Mouse (Mus musculus) cerebral cortex, adult 2 months (tissue): ENCODE results near the gene Lman2.

Source experiments
- WGBS: fragments of 180-500 bp; shearing (Covaris S2); methylation state at CpG from one replicate; pipeline ENCODE4 v1.1.7; 2018; 5-methylcytosine and 5-hydroxymethylcytosine counted together

Gene Lman2

DNA sequence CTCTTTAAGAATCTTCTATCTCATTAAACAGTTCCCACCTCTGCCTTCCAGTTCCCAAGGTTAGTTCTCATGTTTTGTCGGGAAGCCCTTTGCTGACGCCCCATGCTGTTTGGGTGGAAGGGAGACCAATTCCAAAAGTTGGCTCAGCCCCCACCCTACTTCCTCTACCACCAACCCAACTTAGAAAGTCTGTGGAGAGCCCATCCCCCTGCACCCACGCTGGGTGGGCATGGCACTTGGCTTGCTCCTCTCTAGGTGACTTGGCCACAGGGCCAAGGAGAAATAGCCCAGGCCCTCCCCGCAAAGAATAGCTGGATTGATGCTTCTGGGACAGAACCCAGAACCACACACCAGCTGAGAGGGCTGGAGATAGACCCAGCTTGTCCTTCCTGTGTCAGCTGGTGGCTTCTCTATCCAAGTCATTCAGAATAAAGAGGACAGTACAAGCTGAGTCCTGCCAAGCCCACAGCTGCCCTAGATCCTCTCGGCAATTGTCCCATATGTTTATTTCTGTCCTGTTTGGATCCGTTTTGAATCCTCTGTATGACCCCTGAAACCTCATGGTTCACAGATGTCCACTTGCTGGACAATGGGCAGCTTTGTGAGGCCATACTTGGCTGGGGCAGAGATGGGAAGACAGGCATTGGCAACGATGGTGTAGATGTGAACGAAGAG is 8.6 kb upstream of the Lman2 start:
- 49% methylated on average over 8 of the region's 8 CpGs for WGBS

DNA sequence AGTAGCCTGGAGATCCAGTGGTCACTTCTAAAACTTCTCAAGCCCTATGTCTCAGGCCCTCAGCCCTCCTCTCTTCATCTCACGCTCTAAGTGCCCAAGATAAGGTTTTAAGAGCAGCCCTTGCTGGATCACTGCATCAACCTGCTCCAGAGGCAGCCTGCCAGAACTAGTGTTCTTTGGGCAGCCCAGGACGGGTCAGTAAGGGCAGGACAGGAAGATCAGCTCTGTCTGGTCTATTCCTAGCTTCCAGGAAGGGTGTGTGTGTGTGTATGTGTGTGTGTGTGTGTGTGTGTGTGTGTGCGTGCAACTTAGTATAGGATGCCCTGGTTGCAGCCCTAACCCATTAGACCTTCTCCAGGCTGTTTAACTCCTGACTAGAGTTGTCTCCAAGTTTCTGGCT is 7.7 kb upstream of the Lman2 start:
- 76% methylated on average over 3 of the region's 3 CpGs for WGBS

DNA sequence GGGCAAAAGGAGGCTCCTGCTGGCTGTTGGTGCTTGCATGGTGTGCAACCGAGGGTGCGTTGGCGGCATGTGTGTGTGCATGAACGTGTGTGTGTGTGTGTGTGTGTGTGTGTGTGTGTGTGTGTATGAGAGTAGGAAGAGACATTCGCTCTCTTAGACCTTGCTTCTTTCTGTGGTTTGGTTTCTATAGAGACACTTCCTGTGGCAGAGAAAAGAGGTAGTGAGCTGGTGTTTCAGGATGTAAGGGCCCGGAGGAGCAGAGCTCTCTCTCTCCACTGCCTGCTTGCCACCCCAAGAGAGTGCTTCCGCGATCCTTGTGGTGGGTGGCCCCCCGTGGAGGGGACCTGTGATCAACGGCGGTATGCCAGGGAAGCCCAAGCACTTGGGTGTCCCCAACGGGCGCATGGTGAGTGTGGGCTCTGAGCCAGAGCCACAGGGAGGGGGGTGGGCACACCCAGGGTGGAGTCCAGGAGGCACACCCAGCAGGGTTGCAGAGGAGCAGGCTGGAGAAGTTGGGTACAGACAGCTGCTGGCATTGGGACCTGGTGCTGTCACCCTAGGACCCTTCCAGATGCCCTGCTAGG is 7.0 kb upstream of the Lman2 start, which contains the start of gene Rgs14:
TSS of gene Rgs14 (plus strand) at position 202 of the 584 bp plus-strand sequence.
- 25% methylated on average over 13 of the region's 13 CpGs for WGBS

DNA sequence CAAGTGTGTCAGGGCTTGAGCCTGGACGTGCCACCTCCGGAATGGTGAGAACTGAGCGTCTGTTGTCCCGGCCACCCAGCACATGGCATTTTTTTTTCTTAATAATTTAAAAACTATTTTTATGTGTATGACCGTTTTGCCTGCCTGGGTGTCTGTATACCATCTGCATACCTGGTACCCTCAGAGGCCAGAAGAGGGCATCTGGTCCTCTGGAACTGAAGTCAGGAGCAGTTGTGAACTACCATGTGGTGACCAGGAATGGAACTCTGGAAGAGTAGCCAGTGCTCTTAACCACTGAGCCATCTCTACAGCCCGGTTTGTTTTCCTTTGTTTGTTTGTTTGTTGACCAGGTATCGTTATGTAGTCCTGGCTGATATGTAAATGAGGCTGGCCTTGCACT is 5.8 kb upstream of the Lman2 start:
- WGBS, result 79% methylated on average over 7 of the region's 7 CpGs

DNA sequence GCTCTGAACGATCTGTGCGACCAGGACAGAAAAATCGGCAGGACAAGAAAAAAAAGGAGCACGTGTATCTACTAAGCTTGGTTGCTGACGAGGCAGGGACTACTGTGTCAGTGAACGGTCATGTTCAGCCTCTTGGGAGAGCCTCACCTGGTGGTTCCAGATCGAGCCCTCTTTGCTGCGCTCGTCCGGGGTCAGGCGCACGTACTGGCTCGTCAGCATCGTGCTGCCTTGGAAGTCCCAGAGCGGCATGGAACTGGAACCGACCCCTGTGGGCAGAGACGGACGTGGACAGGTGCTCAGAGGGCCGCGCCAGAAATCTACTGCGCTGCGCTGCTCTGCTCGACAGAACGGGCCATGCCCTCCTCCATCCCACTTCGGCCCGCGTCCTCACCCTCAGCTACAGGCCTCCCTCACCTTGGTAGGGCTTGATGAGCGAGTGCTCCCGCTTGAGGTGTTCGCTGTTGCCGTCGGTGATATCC is 570 bp downstream of the Lman2 start:
- WGBS, result under 1% methylated on average over 32 of the region's 32 CpGs

DNA sequence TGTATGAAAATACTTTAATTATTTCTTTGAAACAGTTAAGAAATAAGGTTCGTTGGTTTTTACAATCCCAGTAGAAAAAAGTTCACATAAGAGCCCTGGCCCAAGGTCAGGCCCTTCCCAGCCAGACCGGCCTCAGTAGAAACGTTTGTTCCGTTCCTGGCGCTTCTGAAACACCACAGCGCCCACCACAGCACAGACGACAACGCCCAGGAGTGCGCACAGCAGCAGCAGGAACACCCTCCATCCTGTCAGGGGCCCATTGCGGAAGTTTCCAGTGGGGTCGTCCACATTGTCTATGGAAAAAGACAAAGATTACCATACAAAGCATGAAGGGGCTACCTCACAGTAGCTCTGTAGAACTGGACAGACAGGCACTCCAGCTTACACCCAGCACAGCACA is 15.8 kb downstream of the Lman2 start:
- 72% methylated on average over 11 of the region's 11 CpGs for WGBS

DNA sequence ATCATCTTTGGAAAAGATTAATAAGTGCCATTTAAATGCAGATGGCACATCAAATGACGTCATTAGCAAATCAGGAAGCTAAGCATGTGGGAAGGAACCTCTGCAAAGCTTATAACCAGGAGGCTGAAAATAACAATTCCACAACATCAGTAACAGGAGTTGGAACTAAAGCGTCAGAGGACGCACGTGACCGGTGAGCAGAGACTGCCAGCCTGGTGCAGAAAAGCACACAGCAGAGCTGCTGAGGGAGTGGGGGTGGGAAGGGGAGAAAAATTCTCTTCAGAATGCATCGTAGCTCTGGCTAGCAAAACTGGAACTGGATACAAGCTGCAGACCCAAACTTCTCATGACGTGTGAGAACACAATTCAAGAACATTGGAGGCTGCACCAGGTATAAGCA is 18.3 kb downstream of the Lman2 start:
- WGBS, result 46% methylated on average over 7 of the region's 7 CpGs

DNA sequence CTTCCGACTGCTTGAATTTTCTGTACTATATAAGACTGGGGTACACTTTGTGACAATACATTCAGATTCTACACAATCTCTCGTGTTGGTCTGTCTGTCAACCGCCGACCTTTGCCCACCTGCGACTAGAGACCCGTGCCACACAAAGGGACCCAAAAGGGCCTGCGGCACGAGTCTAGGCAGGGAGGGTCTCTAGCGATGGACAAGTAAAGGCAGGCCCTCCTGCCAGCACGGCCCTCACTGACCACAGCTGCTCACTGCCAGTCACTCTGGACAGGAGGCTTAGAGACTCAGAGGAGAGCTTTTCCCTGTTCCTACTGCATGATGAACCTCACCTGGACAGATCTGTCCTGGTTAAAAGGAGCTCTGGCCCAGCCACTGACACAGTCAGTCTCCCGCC is 20.1 kb downstream of the Lman2 start:
- WGBS, result 65% methylated on average over 11 of the region's 11 CpGs

DNA sequence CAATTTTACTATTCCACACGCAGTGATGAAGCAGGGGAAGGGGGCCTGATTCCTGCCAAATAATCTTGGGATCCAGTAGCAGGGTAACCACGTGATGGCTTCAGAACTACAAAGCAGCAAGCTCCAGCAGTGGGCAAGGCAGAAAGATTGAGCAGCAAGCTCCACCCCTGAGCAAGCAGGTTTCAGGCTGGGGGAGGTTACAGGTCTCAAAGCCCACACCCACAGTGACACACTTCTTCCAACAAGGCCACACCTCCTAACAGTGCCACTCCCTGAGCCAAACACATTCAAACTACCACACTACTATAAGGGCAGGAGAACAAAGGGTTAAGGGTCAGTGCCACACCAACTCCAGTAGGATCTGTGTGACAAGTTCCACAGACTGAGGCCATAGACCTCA is 23.3 kb downstream of the Lman2 start:
- 47% methylated on average over 2 of the region's 2 CpGs for WGBS

DNA sequence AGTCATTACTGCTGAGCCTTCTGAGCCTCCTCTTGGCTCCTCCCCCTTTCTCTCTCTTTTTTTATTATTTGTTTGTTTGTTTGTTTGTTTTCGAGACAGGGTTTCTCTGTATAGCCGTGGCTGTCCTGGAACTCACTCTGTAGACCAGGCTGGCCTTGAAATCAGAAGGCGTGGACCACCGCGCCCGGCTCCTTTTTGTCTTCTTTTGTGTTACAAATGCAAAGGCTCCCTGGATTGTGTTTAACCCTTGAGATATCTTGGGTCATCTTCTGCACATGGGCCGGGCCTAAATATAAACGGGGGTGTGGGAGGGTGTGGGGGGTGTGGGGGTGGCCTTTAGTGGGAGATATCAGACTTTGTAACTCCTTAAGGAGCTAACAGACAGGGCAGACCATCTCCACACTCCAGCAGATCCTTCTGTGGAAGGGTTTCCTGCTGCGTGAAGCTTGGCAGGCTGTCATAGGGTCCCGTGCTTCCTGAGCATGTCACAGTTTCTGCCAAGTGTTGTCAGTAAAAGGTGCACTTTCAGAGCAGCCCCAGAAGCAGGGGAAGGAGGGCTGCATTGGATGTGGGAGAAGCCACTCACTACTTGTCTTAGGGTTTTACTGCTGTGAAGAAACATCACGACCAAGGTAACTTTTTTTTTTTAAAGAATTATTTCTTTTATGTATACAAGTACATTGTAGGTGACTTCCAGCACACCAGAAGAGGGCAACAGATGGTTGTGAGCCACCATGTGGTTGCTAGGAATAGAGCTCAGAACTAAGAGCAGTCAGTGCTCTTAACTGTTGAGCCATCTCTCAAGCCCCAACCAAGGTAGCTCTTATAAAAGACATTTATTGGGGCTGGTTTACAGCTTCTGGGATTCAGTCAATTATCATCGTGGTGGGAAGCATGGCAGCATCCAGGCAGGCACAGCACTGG is 24.2 kb downstream of the Lman2 start:
- WGBS, result 52% methylated on average over 12 of the region's 12 CpGs

DNA sequence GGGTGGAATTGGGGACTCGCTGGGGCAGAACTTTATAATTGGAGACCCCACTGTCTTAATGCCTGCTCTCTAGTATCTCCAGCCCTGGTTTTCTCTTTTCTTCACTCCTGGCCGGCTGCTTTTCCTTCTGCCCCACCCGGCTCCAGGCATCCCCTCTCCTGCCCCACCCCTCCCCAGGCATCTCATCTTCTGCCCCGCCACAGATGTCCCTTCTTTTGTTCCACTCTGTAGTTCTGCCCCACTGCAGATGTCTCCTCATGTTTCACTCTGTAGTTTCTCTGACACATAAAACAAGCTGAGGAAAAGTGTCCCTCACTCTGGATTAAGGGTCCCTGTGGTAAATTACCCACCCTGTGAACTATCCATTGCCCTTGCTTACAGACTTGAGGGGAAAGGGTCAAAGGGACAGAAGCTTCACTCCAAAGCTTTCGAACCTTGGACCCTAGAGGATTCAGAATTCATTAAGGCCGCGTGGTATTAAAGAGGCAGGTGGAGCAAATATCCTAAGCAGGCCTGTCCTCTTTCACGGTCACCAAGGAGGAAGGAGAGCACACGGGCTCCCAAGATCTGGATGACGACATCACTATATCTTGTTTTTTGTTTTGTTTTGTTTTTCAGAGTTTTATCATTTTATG is 25.1 kb downstream of the Lman2 start:
- WGBS, result 81% methylated on average over 10 of the region's 10 CpGs

DNA sequence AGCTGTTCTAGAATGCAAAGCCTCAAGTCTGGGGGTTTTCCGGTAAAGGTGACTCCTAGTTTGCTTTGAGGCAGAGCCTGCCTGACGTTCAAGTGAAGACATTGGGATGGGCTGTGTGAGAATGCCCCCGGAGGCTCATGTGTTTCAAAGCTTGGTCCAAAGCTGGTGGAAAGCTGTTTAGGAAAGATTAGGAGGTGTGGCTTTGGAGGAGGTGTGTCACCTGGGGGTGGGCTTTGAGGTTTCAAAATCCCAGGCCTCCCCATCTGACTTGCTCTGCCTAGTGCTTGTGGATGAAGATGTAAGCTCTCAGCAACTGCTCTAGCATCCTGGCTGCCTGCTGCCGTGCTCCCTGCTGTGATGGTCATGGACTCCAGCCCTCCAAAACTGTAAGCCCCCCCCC is 26.9 kb downstream of the Lman2 start:
- WGBS, result 90% methylated on average over 4 of the region's 4 CpGs

DNA sequence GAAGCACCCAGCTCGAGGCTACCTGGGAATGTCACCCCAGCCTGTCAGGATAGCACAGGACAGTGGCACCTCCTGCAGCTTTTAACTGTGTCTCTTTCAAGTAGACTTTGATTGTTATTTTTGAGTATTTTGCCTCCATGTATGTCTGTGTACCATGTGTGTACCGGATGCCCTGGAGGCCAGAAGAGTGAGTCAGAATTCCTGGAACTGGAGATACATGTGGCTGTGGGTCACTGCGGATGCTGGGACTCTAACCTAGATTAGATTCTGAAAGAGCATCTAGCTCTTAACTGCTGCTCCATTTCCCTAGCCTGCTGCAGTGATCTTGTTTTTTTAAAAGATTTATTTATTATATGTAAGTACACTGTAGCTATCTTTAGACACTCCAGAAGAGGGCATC is 30.3 kb downstream of the Lman2 start:
- 89% methylated on average over 3 of the region's 3 CpGs for WGBS

DNA sequence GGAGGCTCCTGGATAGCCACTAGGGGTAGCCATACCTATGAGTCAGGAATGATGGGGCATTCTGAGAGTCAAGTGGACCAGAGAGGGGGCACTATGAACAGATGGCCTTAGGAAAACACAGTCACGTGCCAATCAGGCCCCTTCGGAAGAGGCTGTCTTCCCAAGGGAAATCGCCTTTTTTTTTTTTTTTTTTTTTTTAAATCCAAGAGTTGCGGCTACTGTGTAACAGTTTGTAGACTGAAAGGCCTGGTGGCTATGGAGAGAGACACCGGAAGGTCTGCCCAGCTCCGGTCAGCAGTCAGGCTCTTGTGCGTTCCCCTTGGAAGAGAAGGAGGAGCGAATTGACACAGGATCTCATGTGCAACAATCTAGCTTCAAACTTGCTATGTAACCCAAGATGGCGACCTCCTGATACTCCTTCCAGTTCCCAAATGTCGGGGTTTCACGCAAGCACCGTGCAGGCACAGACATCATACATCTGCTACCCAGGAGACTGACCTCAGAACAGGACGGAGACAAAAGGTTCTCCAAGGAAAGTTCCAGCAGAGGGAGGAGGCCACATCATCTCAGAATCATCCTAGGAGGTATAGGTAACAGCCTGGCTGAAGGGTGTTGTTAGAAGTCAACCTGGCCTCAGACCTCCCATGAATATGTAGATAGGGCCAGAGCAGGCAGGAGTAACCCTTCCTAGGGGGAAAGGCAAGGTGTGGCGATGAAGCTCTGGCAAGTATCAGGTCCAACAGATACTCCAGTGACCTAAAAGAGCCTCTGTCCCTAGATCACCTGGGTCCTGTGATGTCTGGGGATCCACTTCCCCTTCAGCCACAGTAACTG is 31.8 kb downstream of the Lman2 start:
- 60% methylated on average over 14 of the region's 14 CpGs for WGBS

DNA sequence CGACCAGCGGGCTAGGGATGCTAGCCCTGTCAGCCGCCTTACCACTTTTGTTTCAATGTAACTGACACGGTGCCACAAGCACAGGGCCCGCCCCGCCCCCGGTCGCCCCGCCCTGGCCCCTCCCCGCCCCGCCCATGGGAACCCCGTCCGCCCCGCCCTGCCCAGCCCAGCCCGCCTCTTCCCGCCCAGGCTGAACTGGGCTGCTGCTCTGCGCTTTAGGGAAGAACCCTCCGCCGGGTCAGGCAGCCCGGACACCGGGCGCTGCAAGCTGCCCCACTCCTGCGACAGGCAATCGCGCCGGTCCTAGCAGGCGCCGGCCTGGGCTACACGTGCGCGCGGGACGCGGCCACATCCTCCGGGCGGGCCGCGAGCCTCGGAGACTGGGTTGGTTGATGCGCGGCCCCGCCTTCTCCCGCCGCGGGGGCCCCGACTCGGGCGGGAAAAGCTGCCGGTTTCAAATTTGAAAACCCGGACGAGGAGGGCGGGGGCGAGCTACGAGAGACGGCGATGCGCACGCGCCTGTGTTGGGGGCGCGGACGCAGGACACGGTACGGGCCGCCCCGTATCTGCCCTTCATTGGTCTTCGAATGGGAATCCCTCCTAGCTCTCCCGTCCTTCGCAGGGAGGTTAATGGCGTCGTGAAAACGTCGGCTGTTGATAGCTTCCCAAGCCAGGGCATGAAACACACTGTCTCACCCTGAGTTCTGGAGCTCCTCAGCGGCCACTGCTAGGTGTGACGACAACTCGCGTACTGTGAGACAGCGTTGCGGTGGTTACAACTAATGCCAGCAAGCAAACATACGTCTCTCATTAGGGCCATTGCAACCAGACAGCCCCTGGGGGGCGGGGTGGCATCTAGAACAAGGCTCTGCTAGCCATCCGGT is 32.7 kb downstream of the Lman2 start, which contains the start of gene Mxd3:
TSS of gene Mxd3 (minus strand) at position 141 of the 884 bp plus-strand sequence.
- WGBS, result under 1% methylated on average over 82 of the region's 82 CpGs

DNA sequence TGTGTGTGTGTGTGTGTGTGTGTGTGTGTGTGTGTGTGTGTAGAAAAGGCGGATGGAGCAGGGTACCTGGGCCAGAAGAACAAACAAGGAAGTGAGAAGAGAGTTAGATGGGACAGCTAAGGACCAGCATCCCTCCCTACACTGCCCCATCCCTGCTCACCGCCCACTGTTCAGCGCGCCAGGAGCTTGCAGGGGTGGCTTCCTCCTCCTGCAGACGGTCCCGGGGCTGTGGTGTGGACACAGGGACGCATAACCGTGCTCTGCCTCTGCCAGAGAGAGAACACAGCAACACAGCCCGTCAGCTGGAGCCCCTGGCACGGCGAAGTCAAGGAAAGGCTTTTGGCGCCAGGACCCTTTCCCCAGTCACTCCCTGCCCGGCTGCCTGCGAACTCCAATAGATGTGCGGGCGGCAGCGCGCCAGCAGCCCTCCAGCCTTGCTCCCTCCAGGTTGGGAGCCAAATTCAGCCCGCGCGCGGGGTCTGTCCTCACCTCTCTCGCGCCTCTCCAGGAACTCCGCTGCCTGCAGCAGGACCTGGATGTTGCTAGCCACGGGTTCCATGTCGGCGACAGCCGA is 33.4 kb downstream of the Lman2 start:
- WGBS, result under 1% methylated on average over 29 of the region's 29 CpGs

DNA sequence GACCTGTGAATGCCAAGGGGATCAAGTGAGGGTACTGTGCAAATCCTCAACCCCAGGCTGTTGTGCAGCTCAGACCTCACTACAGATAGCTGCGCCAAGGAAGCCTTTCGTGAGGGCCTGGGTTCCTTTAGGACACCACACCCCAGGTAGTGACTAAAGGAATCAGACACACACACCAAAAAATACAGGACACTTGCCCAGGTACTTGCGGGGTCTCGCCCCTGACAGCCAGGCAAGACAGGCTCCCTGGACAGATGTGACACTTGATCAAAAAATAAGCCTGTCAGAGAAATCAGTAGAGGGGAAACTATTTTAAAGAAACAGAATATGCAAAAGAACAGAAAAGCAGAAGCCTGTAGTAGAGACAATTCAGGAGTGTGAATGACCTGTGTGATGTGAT is 33.9 kb downstream of the Lman2 start:
- 84% methylated on average over 4 of the region's 4 CpGs for WGBS

DNA sequence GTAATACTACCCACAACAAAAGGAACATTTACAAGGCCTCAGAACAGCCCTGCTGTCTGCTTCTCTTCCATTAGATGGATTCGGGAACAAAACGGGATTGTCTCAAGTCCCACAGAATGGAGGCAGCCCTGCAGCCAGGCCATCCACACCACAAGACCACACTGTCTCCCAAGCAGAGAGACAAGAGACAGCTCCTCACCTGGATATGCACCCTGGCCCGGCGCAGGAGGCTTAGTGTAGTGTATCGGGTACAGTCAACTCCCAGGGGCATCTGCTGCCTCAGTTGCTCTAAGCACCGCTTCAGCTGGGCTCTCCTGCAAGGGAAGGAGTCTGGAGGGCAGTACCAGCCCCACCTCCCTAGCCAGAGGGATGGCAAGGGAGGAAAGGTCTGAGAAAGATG is 34.4 kb downstream of the Lman2 start:
- WGBS, result 89% methylated on average over 6 of the region's 6 CpGs

DNA sequence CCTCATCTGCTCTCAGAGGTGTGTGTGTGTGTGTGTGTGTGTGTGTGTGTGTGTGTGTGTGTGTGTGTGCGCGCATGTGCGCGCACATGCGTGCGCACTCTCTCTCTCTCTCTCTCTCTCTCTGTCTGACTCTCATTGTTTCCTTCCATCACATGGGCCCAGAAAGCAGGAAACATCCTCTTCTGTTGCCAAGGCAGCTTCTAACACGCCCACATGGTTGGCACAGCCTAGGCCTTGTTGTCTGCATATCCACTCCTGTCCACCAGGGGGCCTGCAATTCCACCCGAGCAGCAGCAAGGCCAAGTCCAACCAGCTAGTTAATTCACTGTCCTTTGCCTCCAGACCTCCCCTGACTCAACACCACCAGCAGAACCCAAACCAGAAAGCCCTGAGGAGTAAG is 35.0 kb downstream of the Lman2 start:
- WGBS, result 2% methylated on average over 8 of the region's 8 CpGs

DNA sequence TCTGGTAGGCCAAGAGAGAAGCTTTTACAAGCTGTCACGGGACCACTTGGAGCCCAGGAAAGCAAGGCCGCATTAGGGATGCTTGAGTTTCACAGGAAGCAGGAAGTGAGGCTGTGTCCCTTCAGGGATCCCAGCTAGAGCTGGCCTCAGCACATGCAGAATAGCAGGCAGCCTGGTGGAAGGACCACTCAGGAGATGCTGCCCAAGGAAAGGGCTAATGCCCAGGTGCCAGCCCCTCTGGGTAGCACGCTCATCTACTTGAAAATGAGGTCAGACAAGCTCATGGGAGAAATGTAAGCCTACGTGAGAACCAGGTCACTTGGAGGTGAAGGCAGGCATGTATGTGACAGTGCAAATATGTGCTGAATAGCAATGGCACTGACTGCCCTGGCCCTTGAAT is 35.4 kb downstream of the Lman2 start:
- 47% methylated on average over 4 of the region's 4 CpGs for WGBS
